Mouse (Mus musculus) left cerebral cortex, postnatal 25 days (tissue): ENCODE results near the gene Tspoap1. TPM values are rescaled to one million over a fixed set of nuclear protein-coding genes. Genes with fewer than 3 reads are reported as not detected.

Source experiments
- DNase-seq, 2 experiments: peaks; one replicate each; pipeline ENCODE4 v3.0.0; 2022; ENCODE audit warnings: low spot score in 2 of 2, mixed read lengths in 1 of 2
- intact Hi-C: fragments of 180-260 bp; cut with DNase I; formaldehyde crosslinking; loops from one replicate; pipeline ENCODE4 v1.15.1; 2025
- microRNA-seq, 2 experiments: library from miRNA; unstranded; fragments of <30 nt; microRNA quantifications; one replicate each; pipeline ENCODE4 v1.2.0; 2022
- total RNA-seq, 2 experiments: library from RNA; stranded (reverse); gene quantifications; 2 replicates each; pipeline ENCODE4 v1.2.3; 2021

Tspoap1 gene
- total RNA-seq, 2 experiments from 2014 or later: 165 to 189 TPM

- DNase-seq: no peak
- intact Hi-C loops: no loop called here
Measured at GRCm38 (mm10) chr11:87780130-87780529, 19.8 kb downstream of the Tspoap1 start.

GRCm38 (mm10) chr11:87790088-87790487, 29.7 kb downstream of the Tspoap1 start:
- no peak for DNase-seq
- intact Hi-C loops: no loop called here

- intact Hi-C loops: no loop called here
- DNase-seq: no peak
Measured at GRCm38 (mm10) chr11:87793460-87793859, 33.1 kb downstream of the Tspoap1 start, which contains the start of gene Mpo. Mpo (plus strand) TSS chr11:87793581.

GRCm38 (mm10) chr11:87801711-87802275, 41.5 kb downstream of the Tspoap1 start:
- intact Hi-C loops: loop anchor here (5.0 kb wide), 1 partner anchor 151 kb away; no protein-coding TSS in a partner anchor
- DNase-seq: peak; percentile 45 to 87

- intact Hi-C loops: loop anchor here (5.0 kb wide), 1 partner anchor 150 kb away; no protein-coding TSS in a partner anchor
- DNase-seq: peak in 1 of 2 experiments; percentile 48
Measured at GRCm38 (mm10) chr11:87802621-87803020, 42.3 kb downstream of the Tspoap1 start.

- DNase-seq: no peak
- intact Hi-C loops: no loop called here
Measured at GRCm38 (mm10) chr11:87805448-87805847, 45.1 kb downstream of the Tspoap1 start.

GRCm38 (mm10) chr11:87807433-87807832, 47.1 kb downstream of the Tspoap1 start:
- intact Hi-C loops: no loop called here
- no peak for DNase-seq

GRCm38 (mm10) chr11:87808236-87808635, 47.9 kb downstream of the Tspoap1 start:
- intact Hi-C loops: no loop called here
- DNase-seq: no peak

GRCm38 (mm10) chr11:87811396-87811795, 51.1 kb downstream of the Tspoap1 start:
- intact Hi-C loops: no loop called here
- no peak for DNase-seq

GRCm38 (mm10) chr11:87814831-87815230, 54.5 kb downstream of the Tspoap1 start:
- no peak for DNase-seq

GRCm38 (mm10) chr11:87816707-87817442, 56.5 kb downstream of the Tspoap1 start:
- DNase-seq: peak; percentile 45
- intact Hi-C loops: no loop called here

More at GRCm38 (mm10) chr11:87814831-87815230, 54.5 kb downstream of the Tspoap1 start:
- intact Hi-C loops: no loop called here

- intact Hi-C loops: no loop called here
- no peak for DNase-seq
Measured at GRCm38 (mm10) chr11:87817443-87817773, 57.1 kb downstream of the Tspoap1 start.

GRCm38 (mm10) chr11:87821502-87821901, 61.2 kb downstream of the Tspoap1 start:
- intact Hi-C loops: no loop called here
- DNase-seq: no peak

GRCm38 (mm10) chr11:87828239-87828900, 68.0 kb downstream of the Tspoap1 start, which contains the start of gene Lpo:
Lpo (minus strand) TSS chr11:87828289.
- intact Hi-C loops: no loop called here
- DNase-seq: peak in 1 of 2 experiments; percentile 7

Small RNAs within 50 kb of the gene (microRNA-seq; reads per million reads assigned to microRNA genes)
- gene Mir142 (0 reads per million in 2 experiments), gene Mir142b (0 reads per million in 2 experiments)

Other genes starting within 250 kb of the Tspoap1 start
- not detected for gene Gm11492, start 193.9 kb upstream of the Tspoap1 start, total RNA-seq
- gene Sept4, start 191.6 kb upstream of the Tspoap1 start, total RNA-seq: 100 to 1,000 TPM; 135 to 151 TPM
- gene Mtmr4, start 168.4 kb upstream of the Tspoap1 start, total RNA-seq: 10 to 100 TPM; 90.6 to 95.2 TPM
- gene Hsf5, start 143.4 kb upstream of the Tspoap1 start, total RNA-seq: under 1 TPM; 0.27 to 0.71 TPM
- 1 to 10 TPM; 1.9 to 2.7 TPM for gene Rnf43, start 97.8 kb upstream of the Tspoap1 start, total RNA-seq
- 10 to 100 TPM; 69.9 to 86.3 TPM for gene Supt4a, start 23.0 kb upstream of the Tspoap1 start, total RNA-seq
- not detected for gene Mpo, start 33.0 kb downstream of the Tspoap1 start, total RNA-seq
- gene Lpo, start 67.7 kb downstream of the Tspoap1 start, total RNA-seq: under 1 TPM; 0.32 to 0.44 TPM
- gene Mks1, start 92.7 kb downstream of the Tspoap1 start, total RNA-seq: 1 to 10 TPM; 4.2 to 4.4 TPM
- under 1 TPM in 1 of 2 experiments, not detected in 1; 0.39 TPM for gene Epx, start 115.0 kb downstream of the Tspoap1 start, total RNA-seq
- gene Olfr462, start 131.7 kb downstream of the Tspoap1 start, total RNA-seq: not detected
- not detected for gene Olfr463, start 136.8 kb downstream of the Tspoap1 start, total RNA-seq
- 1 to 10 TPM; 3.0 to 3.7 TPM for gene Olfr464, start 160.4 kb downstream of the Tspoap1 start, total RNA-seq
- gene Dynll2, start 227.0 kb downstream of the Tspoap1 start, total RNA-seq: 100 to 1,000 TPM; 580 to 594 TPM